Mouse (Mus musculus) gonadal fat pad, adult 2 months (tissue): Measurements from ENCODE around the gene Pcna. TPM values are rescaled to one million over a fixed set of nuclear protein-coding genes. Genes with fewer than 3 reads are reported as not detected.

Experiments
- DNase-seq: peaks from one replicate; pipeline ENCODE4 v3.0.0-alpha.2; 2012; ENCODE audit warnings: low read depth
- polyA plus RNA-seq: library from polyadenylated mRNA; depleted of rRNA; stranded (reverse); fragments of >200 nt; gene quantifications from 2 replicates; pipeline ENCODE4 v1.2.3, GENCODE M21; 2012; rRNA removed

The Pcna gene
- polyA plus RNA-seq, 1 experiment = 48.0 TPM

DNA sequence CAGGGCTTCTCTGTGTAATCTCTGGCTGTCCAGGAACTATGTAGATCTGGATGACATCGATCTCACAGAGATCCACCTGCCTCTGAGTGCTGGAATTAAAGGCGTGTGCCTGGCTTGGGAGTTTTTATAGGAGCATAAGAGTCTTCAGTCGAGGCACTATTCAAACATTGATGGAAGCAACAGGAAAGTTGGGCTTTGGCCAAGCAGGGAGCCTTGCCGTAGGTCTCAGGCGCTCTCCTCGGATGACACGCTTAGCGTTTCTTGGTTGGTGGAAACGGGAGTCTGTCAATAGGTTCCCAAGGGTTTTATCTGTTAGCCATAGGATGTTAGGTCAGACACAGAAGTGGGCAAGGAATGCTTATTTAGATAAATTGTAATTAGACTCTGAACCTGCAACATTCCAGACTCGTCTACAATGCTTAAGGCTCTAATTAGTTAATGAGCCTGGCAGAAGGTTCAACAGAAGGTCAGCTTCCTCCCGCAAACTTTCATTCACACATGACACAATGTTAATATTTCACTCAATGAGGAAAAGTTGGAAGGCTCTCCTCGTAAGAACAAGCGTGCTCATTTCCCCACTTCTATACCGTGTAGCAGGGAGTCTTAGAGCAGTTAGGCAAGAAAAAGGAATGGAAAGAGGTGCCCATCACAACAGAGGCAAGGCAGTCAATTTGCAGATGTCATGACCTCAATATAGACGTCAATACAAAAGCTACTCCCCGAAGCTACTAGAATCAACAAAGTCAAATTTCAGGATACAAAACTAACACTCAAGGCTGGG is 18.9 kb downstream of the Pcna start:
- no peak for DNase-seq

DNA sequence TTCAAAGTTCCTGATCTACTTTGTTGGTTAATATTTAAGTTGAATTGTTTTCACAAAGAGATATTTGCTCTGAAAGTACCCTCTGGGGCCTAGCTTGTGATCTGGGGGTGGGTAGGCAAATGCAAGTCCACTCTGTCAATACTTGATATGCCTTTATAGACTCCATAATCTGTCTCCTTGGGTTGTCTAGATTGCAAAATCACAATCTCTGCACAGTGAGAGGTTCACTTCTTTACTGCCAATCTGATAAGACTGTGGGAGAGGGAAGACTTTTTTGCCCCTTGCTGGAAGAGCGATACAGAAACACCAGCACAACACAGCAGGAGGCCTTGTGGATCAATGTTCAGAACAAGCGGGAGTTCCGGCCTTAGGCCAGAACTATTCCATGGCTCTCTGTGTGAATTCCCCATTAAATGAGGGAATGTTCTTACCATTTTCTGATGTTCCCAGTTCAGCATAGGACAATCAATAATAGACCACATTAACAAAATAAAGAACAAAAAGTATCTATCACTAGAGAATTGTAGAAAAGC is 20.6 kb downstream of the Pcna start:
- DNase-seq = no peak

DNA sequence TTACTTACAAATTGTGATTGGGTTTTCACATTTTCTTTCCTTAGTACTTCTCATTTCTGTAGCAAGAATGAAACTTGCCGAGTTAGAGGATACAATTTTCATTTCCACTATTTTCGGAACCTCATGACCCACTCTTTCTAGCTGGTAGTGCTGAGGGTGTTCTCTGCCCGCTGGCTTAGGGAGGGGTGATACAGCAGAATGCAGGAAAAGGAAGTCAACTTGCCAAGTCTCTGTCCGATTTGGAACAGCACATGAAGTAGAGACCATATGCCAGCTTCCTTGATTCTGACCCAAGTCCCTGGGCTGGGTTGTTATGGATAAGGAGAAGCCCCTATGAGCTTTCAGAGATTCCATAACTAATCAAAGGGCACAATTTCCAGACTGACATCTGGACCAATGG is 28.8 kb downstream of the Pcna start:
- no peak for DNase-seq

DNA sequence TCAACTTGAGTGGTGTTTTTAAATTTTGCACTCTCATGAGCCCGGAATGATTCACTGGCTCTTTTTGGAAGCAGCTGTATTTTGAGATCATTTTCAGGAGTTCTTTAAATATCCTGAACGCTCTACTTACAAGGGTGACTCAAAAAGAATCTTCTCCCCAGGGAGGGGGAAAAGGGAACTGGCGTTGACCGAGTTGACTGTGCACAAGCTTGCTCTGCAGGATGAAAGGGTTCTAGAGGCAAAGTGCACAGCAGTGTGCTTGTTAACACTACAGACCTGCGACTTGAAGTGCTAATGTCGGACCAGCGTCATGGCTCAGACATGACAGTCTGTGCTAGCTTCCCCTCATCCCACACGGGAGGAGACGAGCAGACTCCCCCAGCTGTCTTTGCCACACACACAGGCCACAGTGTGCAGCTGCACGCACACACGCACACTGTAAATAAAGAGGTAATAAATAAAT is 31.5 kb downstream of the Pcna start:
- no peak for DNase-seq

DNA sequence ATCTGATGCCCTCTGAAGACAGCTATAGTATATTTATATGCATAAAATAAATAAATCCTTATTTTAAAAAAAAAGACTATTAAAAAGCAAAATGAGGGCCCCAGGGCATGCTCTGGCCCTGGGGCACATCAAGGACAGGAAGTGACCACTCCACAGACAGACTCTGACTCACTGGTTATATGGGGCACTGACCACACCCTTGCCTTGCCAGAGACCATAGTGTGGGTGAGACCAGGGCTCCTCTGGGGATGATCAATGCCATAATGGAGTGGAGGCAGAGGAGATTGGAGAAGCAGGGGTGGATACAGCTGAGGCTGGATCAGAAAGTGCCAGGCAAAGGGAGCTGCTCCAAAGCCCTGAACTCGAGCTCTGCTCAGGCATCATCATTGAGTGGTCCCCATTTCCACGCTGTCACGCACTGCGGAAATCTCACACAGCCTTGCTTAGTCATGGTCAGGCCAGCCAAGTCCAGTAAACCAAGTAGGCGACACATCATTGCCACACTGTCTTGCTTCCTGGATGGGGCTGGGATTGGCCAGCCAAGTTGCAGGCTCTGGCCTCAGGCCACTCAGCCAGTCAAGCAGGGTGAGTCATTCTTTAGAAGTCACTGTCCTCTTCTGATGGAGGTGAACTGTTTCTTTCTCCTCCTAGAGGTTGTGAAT is 41.0 kb downstream of the Pcna start:
- DNase-seq = peak; percentile 27

DNA sequence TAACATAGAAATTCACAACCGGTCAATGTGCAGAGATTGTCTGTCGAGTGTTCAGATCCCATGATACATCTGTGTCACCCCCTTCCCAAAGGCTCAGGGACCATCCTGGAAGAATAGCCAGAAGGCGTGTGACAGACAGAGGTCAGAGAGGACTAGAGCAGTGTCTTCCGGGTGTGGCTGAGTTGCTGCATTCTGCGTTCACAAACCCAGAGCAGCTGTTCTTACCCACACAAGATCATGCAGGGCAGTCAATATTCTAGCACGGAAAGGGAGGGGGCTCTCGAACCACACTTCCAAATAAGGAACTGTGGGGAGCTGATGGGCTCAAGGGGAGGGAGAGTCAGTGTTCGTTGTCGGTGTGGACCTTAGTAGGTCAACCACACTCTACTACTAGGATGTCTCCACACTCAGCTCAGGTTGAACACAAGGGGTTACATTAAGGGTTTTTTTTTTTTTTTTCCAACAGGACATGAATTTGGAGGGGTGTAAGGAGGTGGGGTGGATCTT is 42.3 kb downstream of the Pcna start:
- no peak for DNase-seq

DNA sequence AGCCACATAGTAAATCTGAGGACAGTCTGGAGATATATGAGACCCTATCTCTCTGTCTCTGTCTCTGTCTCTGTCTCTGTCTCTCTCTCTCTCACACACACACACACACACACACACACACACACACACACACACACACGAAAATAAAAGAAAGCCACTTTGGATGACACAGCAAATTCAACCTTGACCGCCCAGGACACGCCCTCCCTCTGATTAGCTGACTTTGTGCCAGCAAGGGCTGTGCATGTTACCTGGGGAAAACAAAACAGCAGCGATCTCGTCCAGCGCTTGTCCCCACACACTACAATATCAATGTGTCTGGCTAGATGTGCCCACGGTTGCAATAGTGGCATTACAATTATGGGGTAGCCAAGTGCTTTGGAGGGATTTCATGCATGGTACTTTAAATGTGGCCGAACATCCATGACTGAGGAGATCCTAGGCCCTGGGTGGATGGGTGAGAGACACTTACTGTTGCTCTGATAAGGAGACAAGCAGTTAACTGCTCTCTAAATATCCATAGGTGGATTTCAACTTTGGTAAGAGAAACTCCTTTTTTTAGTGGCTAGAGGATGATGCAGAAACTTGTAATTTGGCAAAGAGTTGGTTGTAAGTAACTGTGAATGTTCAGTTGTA is 44.8 kb downstream of the Pcna start:
- DNase-seq = no peak

DNA sequence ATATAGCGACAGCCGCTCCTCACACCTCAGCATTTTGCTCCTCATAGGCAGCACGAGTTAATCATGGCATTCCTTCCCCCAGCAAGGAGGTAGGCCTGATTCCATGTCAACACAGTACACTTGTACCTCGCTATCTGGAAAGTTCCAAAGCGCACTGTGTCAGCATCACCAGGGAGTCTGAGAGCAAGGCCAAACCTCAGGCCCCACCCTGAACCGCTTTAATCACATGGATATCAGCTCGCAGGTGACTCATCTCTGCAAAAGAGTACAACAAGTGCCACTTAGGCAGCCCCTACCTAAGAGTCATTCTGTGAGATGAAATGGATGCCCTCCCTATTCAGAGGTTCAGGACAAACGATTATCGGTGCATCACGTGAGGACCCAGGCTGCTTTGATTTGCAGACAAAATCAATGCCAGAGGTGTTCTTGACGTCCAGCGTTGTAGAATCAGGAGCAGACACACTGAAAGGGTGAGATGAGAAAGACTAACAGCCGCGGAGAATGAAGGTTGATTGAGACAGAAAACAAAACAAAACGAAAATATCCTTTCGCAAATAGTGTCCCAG is 46.7 kb downstream of the Pcna start:
- no peak for DNase-seq

DNA sequence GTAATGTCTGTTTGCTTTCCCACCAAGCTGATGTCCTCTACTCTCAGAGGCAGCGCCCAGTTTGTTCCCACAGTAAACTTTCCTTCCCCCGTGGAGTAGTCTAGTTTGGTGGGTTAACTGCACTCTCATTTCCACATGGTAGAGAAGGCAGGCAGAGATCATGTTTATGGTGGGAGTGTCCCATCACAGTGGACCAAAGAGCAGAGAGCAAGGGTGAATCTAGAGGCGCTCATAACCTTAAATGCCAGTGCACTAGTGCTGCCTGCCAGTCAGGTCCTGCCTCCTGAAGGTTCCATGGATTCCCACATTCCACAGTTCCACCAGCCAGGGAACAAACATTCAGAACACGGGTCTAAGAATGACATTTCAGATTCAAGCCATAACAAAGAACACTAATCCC is 47.6 kb downstream of the Pcna start:
- no peak for DNase-seq

DNA sequence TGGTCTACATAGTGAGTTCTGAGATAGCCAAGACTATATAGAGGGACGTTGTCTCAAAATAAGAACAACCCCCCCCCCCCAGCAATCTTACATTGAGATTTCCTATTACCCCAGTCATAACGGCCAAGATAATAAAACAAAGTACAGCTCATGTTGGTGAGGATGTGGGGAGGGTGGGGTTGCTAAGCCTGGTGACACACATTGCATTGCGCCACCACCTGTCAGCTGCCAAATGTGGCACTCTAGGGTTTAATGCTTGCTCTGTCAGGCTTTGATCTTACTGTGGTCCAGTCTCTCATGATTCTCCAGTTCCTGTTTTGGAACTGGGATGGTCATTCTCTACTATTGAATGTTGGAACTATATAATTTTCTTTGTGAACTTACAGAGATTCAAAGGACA is 49.3 kb downstream of the Pcna start:
- DNase-seq = no peak

DNA sequence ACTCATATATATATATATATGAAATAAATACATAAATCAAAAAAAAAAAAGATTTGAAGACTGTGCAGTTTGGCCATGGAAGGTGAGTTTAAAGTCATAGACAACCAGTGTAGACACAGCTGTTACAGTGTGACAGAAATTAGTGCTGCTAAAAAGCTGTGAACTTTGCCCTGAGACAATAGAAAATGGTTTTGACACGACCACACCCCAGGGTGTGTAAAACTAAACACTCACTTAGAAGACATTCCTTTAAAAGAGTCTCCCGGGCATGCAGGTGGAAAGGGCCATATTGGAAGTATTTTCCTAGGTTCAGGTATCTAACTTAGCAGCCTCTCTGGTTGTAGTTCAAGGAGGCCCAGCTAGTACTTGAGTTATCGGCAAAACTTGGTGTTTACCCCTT is 49.9 kb downstream of the Pcna start:
- DNase-seq = no peak

Other genes starting within 250 kb of the Pcna start
- 14.1 and 18.9 TPM in 2 replicates for gene Rassf2, start 223.1 kb downstream of the Pcna start, polyA plus RNA-seq
- 17.5 and 17.8 TPM in 2 replicates for gene Slc23a2, start 108.2 kb downstream of the Pcna start, polyA plus RNA-seq
- 91.5 and 102 TPM in 2 replicates for gene Tmem230, start 5.5 kb downstream of the Pcna start, polyA plus RNA-seq
- gene Cds2, start 9.8 kb upstream of the Pcna start, polyA plus RNA-seq = 36.9 and 37.9 TPM in 2 replicates
- gene Prokr2, start 132.1 kb upstream of the Pcna start, polyA plus RNA-seq = 0.01 TPM in 1 of 2 replicates, not detected in the other